Mouse (Mus musculus) CD4-positive naive resting alpha-beta T cell, adult 57 days (primary cell): Measurements from ENCODE around the gene Hsd17b11. TPM values are rescaled to one million over a fixed set of nuclear protein-coding genes. Genes with fewer than 3 reads are reported as not detected.

Source experiments
- total RNA-seq: library from RNA; stranded (reverse); gene quantifications from one replicate; pipeline ENCODE4 v1.2.4, GENCODE M21; 2023

Gene Hsd17b11
- 33.4 TPM for total RNA-seq

GRCm38 (mm10) chr5:104021597-104022378 lies at the start of gene Hsd17b11:
Gene Hsd17b11, minus strand, starts transcription at chr5:104021919.

GRCm38 (mm10) chr5:104046256-104047199 lies 24.8 kb upstream of the Hsd17b11 start, which contains the start of gene Nudt9:
Gene Nudt9, plus strand, starts transcription at chr5:104046306.

DNA sequence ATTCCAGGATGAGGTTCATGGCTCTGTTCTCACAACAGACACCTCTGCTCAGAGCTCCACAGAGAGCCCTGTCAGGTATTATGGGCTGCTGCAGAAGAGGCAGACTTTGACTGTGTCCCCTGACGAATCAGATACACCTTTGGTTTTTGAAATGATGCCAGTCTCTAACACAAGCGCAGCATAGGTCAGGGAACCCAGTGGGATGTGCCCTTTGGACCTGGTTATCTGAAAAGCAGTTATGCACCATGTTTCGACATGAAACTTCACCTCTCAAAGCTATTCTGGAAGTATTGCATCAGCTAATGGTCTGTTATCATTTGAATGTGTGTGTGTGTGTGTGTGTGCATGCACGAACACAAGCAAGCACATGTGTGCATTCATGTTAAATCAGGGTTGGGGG lies 44.4 kb downstream of the Hsd17b11 start, which contains the start of gene Hsd17b13:
TSS of gene Hsd17b13 (minus strand) at position 114 of the 400 bp plus-strand sequence.

Other genes starting within 250 kb of the Hsd17b11 start
- gene Klhl8, start 110.7 kb downstream of the Hsd17b11 start, total RNA-seq = 4.9 TPM
- not detected for gene Hsd17b13, start 44.5 kb downstream of the Hsd17b11 start, total RNA-seq
- 33.9 TPM for gene Nudt9, start 24.4 kb upstream of the Hsd17b11 start, total RNA-seq
- not detected for gene Gm17660, start 55.7 kb upstream of the Hsd17b11 start, total RNA-seq
- gene Sparcl1, start 91.8 kb upstream of the Hsd17b11 start, total RNA-seq = 0.33 TPM
- gene Dspp, start 148.8 kb upstream of the Hsd17b11 start, total RNA-seq = not detected
- gene Dmp1, start 180.7 kb upstream of the Hsd17b11 start, total RNA-seq = not detected